In genomic region chr1:62984566-62984965, GRCm38 (mm10) we compare ENCODE assay signal across 8 mouse cellular contexts.
DNase-seq lines count a peak whose midpoint lies in the region; ATAC-seq and TF ChIP-seq lines count a peak whose summit lies in the region.

No protein-coding gene starts in this region.

- H3K4me3 ChIP-seq in E14TG2a.4 (replicated peaks; ENCODE audit: low read length): no peak overlapping the region
- H3K4me3 ChIP-seq in bone marrow, adult 2 months (replicated peaks; ENCODE audit: control insufficient read depth, low read depth, low read length): no peak overlapping the region
- H3K4me3 ChIP-seq in forebrain, embryonic 11.5 days (ENCODE audit: low read depth, low read length): peak overlapping the region; percentile 7; the same call in 1 of the 2 replicates
- H3K4me3 ChIP-seq in hindbrain, embryonic 11.5 days (ENCODE audit: low read depth, low read length): no peak overlapping the region
- peak overlapping the region; percentile 23; the same call in 1 of the 2 replicates for H3K4me3 ChIP-seq in lung, embryonic 15.5 days

- ATAC-seq in forebrain, embryonic 11.5 days (replicated peaks; ENCODE audit: low FRiP score): no peak
- no peak for ATAC-seq in hindbrain, embryonic 11.5 days (ENCODE audit: low FRiP score)
- no peak for ATAC-seq in lung, embryonic 15.5 days (ENCODE audit: borderline replicate concordance, extremely low read depth, low FRiP score, low TSS enrichment)

- H3K4me2 ChIP-seq in forebrain, embryonic 11.5 days (ENCODE audit: low read depth, low read length, severe bottlenecking): peak overlapping the region; percentile 38; the same call in 1 of the 2 replicates
- H3K4me2 ChIP-seq in hindbrain, embryonic 11.5 days (replicated peaks; ENCODE audit: low read depth, low read length): no peak overlapping the region
- H3K4me2 ChIP-seq in lung, embryonic 15.5 days: peak overlapping the region; percentile 45

- peak; percentile 71 for TF ChIP-seq CTCF in E14TG2a.4 (conservative IDR thresholded peaks at IDR 0.05; ENCODE audit: low read length)
- TF ChIP-seq CTCF in bone marrow, adult 2 months (IDR thresholded peaks at IDR 0.05; ENCODE audit: control insufficient read depth, insufficient read depth, low read length): peak; percentile 67

- TF ChIP-seq POLR2A in bone marrow, adult 2 months (IDR thresholded peaks at IDR 0.05; ENCODE audit: borderline replicate concordance, control insufficient read depth, low read depth, low read length): no peak

- H3K9ac ChIP-seq in forebrain, embryonic 11.5 days (ENCODE audit: low read length): no peak overlapping the region
- H3K9ac ChIP-seq in hindbrain, embryonic 11.5 days (ENCODE audit: low read depth, low read length): no peak overlapping the region
- no peak overlapping the region for H3K9ac ChIP-seq in lung, embryonic 15.5 days

- H3K4me1 ChIP-seq in E14TG2a.4 (replicated peaks; ENCODE audit: low read depth, low read length): peaks cover 14% of the 10 kb centered on the region
- H3K4me1 ChIP-seq in bone marrow, adult 2 months (ENCODE audit: control insufficient read depth, insufficient read depth, low read length): no peaks in the 10 kb centered on the region; the same call in 1 of the 2 replicates
- no peaks in the 10 kb centered on the region for H3K4me1 ChIP-seq in forebrain, embryonic 11.5 days (replicated peaks; ENCODE audit: control insufficient read depth, insufficient read depth, low read length)
- no peaks in the 10 kb centered on the region for H3K4me1 ChIP-seq in hindbrain, embryonic 11.5 days (replicated peaks; ENCODE audit: control insufficient read depth, insufficient read depth, low read length)
- H3K4me1 ChIP-seq in lung, embryonic 15.5 days: no peaks in the 10 kb centered on the region

- no peak overlapping the region for H3K27ac ChIP-seq in bone marrow, adult 2 months (ENCODE audit: control insufficient read depth, insufficient read depth, low read depth, low read length, poor library complexity)
- H3K27ac ChIP-seq in forebrain, embryonic 11.5 days (ENCODE audit: low read depth, low read length): no peak overlapping the region
- no peak overlapping the region for H3K27ac ChIP-seq in hindbrain, embryonic 11.5 days (ENCODE audit: low read depth, low read length)
- no peak overlapping the region for H3K27ac ChIP-seq in lung, embryonic 15.5 days

- peak; percentile 65 for DNase-seq in forebrain, embryonic 11.5 days (ENCODE audit: low spot score)
- DNase-seq in hindbrain, embryonic 11.5 days (ENCODE audit: low spot score): peak; percentile 41
- DNase-seq in layer of hippocampus, adult 9-10 months (ENCODE audit: low spot score): peak; percentile 15
- peak; percentile 52 for DNase-seq in ovary, postnatal 14 days (ENCODE audit: low spot score)
- DNase-seq in thymus, postnatal 36 days: peak; percentile 22 to 41

- H3K27me3 ChIP-seq in E14TG2a.4 (ENCODE audit: insufficient read depth, low read length): no peaks in the 10 kb centered on the region
- H3K27me3 ChIP-seq in forebrain, embryonic 11.5 days (ENCODE audit: control insufficient read depth, insufficient read depth, low read length): no peaks in the 10 kb centered on the region
- H3K27me3 ChIP-seq in hindbrain, embryonic 11.5 days (ENCODE audit: control insufficient read depth, insufficient read depth, low read length): no peaks in the 10 kb centered on the region
- no peaks in the 10 kb centered on the region for H3K27me3 ChIP-seq in lung, embryonic 15.5 days

- WGBS in bone marrow, adult 2 months: 38% methylated on average over 11 of the region's 11 CpGs
- WGBS in forebrain, embryonic 11.5 days: 18% methylated on average over 11 of the region's 11 CpGs
- 29% methylated on average over 11 of the region's 11 CpGs for WGBS in hindbrain, embryonic 11.5 days
- 32% methylated on average over 11 of the region's 11 CpGs for WGBS in lung, embryonic 15.5 days

- H3K36me3 ChIP-seq in E14TG2a.4 (ENCODE audit: insufficient read depth, low read length): no peaks in the 10 kb centered on the region
- H3K36me3 ChIP-seq in forebrain, embryonic 11.5 days (ENCODE audit: control insufficient read depth, insufficient read depth, low read length): no peaks in the 10 kb centered on the region
- no peaks in the 10 kb centered on the region for H3K36me3 ChIP-seq in hindbrain, embryonic 11.5 days (ENCODE audit: control insufficient read depth, insufficient read depth, low read length)
- no peaks in the 10 kb centered on the region for H3K36me3 ChIP-seq in lung, embryonic 15.5 days

- peaks cover 11% of the 10 kb centered on the region for H3K9me3 ChIP-seq in E14TG2a.4 (ENCODE audit: low read length)
- no peaks in the 10 kb centered on the region for H3K9me3 ChIP-seq in forebrain, embryonic 11.5 days (ENCODE audit: control insufficient read depth, low read length)
- no peaks in the 10 kb centered on the region for H3K9me3 ChIP-seq in hindbrain, embryonic 11.5 days (ENCODE audit: control insufficient read depth, low read length)
- H3K9me3 ChIP-seq in lung, embryonic 15.5 days: no peaks in the 10 kb centered on the region

Comparison
In these comparisons a context has a peak if more than half of its experiments do, and no peak if none do; other contexts are left out.
1. H3K4me3 ChIP-seq: peak in forebrain, embryonic 11.5 days (single experiment) and lung, embryonic 15.5 days (single experiment); none in E14TG2a.4 (single experiment), bone marrow, adult 2 months (single experiment) and hindbrain, embryonic 11.5 days (single experiment).
2. DNase-seq: peak in every context shown above with its lines; median percentile 65 in forebrain, embryonic 11.5 days; 52 in ovary, postnatal 14 days; 41 in hindbrain, embryonic 11.5 days; 32 in thymus, postnatal 36 days; 15 in layer of hippocampus, adult 9-10 months.